Mouse (Mus musculus) lung, postnatal 0 days (tissue): Measurements from ENCODE around the gene Wscd2. TPM values are rescaled to one million over a fixed set of nuclear protein-coding genes. Genes with fewer than 3 reads are reported as not detected.

Experiments
- ATAC-seq: fragments of 200-750 bp; cut with Nextera tagmentation; 2 replicates; pipeline ENCODE4 v1.8.0; 2017; ENCODE audit warnings: moderate library complexity
- DNase-seq: peaks from one replicate; pipeline ENCODE4 v3.0.0-alpha.2; 2016; ENCODE audit warnings: low spot score
- H3K27ac ChIP-seq: fragments of 300-500 bp; sonication (generic); 2 replicates; pipeline ENCODE4 v1.5.1; 2014; ENCODE audit warnings: antibody characterized with exemption, mild to moderate bottlenecking, low read length, mixed read lengths
- H3K27me3 ChIP-seq: fragments of 300-500 bp; sonication (generic); replicated peaks from 2 replicates; pipeline ENCODE4 v1.6.1; 2014; ENCODE audit warnings: low read length, mixed read lengths; ENCODE audit not compliant: insufficient read depth
- H3K36me3 ChIP-seq: fragments of 300-500 bp; sonication (generic); 2 replicates; pipeline ENCODE4 v1.6.1; 2014; ENCODE audit warnings: low read length, mixed read lengths; ENCODE audit not compliant: insufficient read depth
- H3K4me1 ChIP-seq: fragments of 300-500 bp; sonication (generic); 2 replicates; pipeline ENCODE4 v1.6.1; 2014; ENCODE audit warnings: antibody characterized with exemption, low read depth, low read length, mixed read lengths; ENCODE audit not compliant: insufficient read depth
- H3K4me2 ChIP-seq: fragments of 300-500 bp; sonication (generic); replicated peaks from 2 replicates; pipeline ENCODE4 v1.6.1; 2014; ENCODE audit warnings: low read depth, mild to moderate bottlenecking, low read length, moderate library complexity, mixed read lengths
- H3K4me3 ChIP-seq: fragments of 300-500 bp; sonication (generic); 2 replicates; pipeline ENCODE4 v1.5.1; 2014; ENCODE audit warnings: low read depth, low read length
- H3K9ac ChIP-seq: fragments of 300-500 bp; sonication (generic); replicated peaks from 2 replicates; pipeline ENCODE4 v1.6.1; 2014; ENCODE audit warnings: low read depth, mild to moderate bottlenecking
- H3K9me3 ChIP-seq: fragments of 300-500 bp; sonication (generic); 2 replicates; pipeline ENCODE4 v1.6.1; 2016; ENCODE audit warnings: low read length, mixed read lengths
- CTCF ChIP-seq: IDR thresholded peaks from 2 replicates; pipeline ENCODE4 v1.5.1; 2016; ENCODE audit warnings: antibody characterized with exemption, mild to moderate bottlenecking
- EP300 ChIP-seq: IDR thresholded peaks from 2 replicates; pipeline ENCODE4 v1.6.1; 2016; ENCODE audit warnings: antibody characterized with exemption, mild to moderate bottlenecking, control low read depth
- WGBS: fragments of 180-500 bp; shearing (Covaris S2); extraction: QIAGEN DNeasy Blood & Tissue Kit; methylation state at CpG from one replicate; pipeline ENCODE4 v1.1.7; 2014; 5-methylcytosine and 5-hydroxymethylcytosine counted together
- polyA plus RNA-seq: library from polyadenylated mRNA; unstranded; fragments of >200 nt; fragmentation: Nextera tagmentation; extraction: Ambion mirVana; gene quantifications from 2 replicates; pipeline ENCODE4 v1.2.1, GENCODE M21; 2015

The Wscd2 gene
- polyA plus RNA-seq, 1 experiment from 2014 or later = 2.7 TPM

DNA sequence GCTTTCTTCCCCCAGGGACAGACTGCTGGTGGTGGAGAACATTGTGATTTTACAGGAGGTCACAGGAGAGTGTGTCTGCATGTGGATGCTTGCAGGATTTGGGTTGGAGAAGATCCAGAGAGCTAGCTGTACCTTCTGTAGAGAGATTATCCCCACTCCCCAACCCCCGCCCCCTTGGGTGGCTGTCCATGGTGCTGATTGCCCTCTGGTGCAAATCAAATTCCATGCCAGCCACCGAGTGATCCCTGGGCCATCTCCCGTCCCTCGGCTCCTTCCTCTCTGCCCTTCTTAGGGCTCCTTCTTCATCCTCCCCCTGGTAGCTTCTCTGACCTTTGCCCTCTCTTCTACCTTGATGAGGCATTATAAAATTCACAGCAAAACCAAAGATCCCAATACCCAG lies 74.3 kb downstream of the Wscd2 start:
- H3K9me3 ChIP-seq = no peaks in the 10 kb centered on the region
- no peaks in the 10 kb centered on the region for H3K4me1 ChIP-seq
- DNase-seq = no peak
- H3K9ac ChIP-seq = no peak overlapping the region
- TF ChIP-seq CTCF = no peak
- no peak for TF ChIP-seq EP300
- 27% methylated on average over 4 of the region's 4 CpGs for WGBS
- ATAC-seq = no peak
- no peak overlapping the region for H3K4me3 ChIP-seq
- no peaks in the 10 kb centered on the region for H3K27me3 ChIP-seq
- H3K27ac ChIP-seq = no peak overlapping the region
- H3K36me3 ChIP-seq = no peaks in the 10 kb centered on the region
- no peak overlapping the region for H3K4me2 ChIP-seq

DNA sequence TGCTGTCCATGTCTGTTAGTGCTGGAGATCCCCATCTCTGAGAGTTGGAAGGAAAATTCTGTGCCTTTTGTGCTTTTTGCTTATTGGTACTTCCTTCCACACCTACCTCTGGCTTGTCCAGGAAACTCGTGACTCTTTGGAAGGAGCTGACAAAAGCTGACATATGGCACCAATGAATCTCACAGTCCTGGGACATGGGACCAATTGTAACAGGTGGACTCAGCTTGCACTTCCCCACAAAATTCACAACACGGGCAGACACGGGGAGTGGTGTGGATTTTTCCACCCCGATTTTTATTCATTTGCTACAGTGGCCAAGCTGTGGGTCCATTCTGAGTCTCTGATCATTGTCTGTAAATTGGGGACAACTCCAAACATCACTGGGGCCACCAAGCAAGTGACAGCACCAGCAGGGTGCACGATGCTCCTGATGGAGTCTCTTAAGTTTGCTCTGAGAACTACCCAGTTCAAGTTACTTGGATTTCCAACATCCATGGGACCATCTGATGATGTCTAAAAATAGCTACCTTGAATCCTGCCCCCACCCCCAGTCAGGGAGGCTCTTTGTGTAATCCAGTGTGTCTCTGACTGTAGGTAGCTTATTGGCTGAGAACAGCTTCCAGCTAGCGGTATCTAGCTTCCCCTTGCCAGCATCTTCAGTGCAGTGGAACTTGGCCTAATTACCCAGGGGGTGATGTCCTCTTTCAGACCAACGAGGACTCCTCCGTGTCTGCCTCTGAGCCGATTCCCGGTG lies 75.1 kb downstream of the Wscd2 start:
- 76% methylated on average over 10 of the region's 10 CpGs for WGBS
- Histone ChIP-seq H3K27ac (no peak overlapping the region), H3K4me2 (no peak overlapping the region), H3K9me3 (no peaks in the 10 kb centered on the region), H3K9ac (no peak overlapping the region), H3K36me3 (no peaks in the 10 kb centered on the region), H3K4me3 (no peak overlapping the region), H3K27me3 (no peaks in the 10 kb centered on the region), H3K4me1 (no peaks in the 10 kb centered on the region)
- no peak for ATAC-seq
- TF ChIP-seq CTCF (no peak), EP300 (no peak)
- DNase-seq = no peak

DNA sequence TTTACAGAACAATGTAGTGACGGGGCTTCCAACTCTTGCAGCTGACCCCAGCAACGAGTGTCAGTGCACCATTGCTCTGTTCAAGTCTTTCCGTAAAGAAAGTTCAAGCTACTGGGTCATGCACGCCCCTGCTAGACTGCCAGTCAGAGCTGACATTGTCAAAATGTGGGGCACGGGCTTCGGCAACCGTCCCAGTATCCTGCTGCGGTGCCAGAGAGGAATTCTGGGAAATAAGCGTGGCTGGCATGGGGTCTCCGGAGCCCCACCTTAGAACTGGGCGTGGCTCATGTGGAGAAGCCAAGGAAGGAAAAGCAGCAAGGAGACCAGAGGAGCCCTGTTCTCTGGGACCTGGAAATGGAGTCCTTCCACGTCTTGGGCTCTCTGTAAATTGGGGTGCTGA lies 75.7 kb downstream of the Wscd2 start:
- no peak for ATAC-seq

DNA sequence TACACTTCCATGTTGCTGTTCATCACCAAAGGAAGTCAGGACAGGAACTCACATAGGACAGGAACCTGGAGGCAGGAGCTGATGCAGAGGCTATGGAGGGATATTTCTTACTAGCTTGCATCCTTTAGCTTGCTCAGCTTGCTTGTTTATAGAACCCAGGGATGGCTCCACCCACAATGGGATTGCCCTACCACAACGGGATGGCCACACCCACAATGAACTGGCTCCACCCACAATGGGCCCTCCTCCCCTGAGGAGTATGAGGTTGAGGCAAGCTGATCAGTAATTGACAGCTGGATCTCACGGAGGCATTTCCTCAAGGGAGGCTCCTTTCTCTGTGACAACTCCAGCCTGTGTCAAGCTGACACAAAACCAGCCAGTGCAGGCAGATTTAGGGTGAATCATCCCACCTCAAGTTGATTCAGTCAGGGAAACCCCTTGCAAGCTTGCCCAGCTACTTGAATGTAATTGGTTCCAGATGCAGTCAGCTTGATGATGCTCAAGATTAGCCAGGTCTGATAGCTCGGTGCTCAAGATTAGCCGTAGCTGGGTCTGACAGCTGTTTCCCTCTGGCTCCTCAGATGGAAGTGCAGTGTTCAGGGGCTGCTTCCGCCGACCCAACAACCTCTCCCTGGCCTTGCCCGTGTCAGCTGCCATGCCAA lies 80.1 kb downstream of the Wscd2 start:
- Histone ChIP-seq H3K9ac (no peak overlapping the region), H3K4me3 (no peak overlapping the region), H3K27ac (no peak overlapping the region), H3K27me3 (no peaks in the 10 kb centered on the region), H3K36me3 (no peaks in the 10 kb centered on the region), H3K9me3 (no peaks in the 10 kb centered on the region), H3K4me2 (no peak overlapping the region), H3K4me1 (no peaks in the 10 kb centered on the region)
- DNase-seq (no peak), ATAC-seq (no peak)
- WGBS = 42% methylated on average over 7 of the region's 7 CpGs
- TF ChIP-seq EP300 = no peak
- no peak for TF ChIP-seq CTCF

More for the DNA sequence above, 75.7 kb downstream of the Wscd2 start:
- DNase-seq = no peak
- no peaks in the 10 kb centered on the region for H3K27me3 ChIP-seq
- no peaks in the 10 kb centered on the region for H3K4me1 ChIP-seq
- no peak overlapping the region for H3K27ac ChIP-seq
- H3K9ac ChIP-seq = no peak overlapping the region
- no peaks in the 10 kb centered on the region for H3K9me3 ChIP-seq
- no peak overlapping the region for H3K4me2 ChIP-seq
- TF ChIP-seq EP300 (no peak), CTCF (no peak)
- 69% methylated on average over 12 of the region's 12 CpGs for WGBS
- H3K4me3 ChIP-seq = no peak overlapping the region
- H3K36me3 ChIP-seq = no peaks in the 10 kb centered on the region

DNA sequence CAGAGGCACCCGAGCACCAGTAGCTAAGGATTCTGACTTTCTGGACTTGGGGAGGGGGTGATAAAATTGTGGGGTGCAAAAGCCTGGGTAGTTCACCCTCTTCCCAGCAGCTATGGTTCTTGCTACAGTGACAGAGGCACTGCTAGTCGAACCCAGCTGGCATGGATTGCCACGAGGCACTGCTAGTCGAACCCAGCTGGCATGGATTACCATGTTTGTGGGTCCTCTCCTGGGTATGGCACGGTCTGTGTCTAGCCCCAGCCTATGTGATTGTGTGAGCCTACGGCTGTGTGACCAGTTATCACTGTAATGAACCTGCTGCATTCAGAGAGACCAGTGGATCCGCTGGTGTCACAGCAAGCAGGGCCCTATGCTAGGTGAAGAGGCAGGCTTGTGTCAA lies 87.4 kb downstream of the Wscd2 start:
- no peak overlapping the region for H3K9ac ChIP-seq
- ATAC-seq (no peak), DNase-seq (no peak)
- H3K4me2 ChIP-seq = no peak overlapping the region
- no peak overlapping the region for H3K4me3 ChIP-seq
- no peaks in the 10 kb centered on the region for H3K9me3 ChIP-seq
- H3K27ac ChIP-seq = no peak overlapping the region
- H3K27me3 ChIP-seq = no peaks in the 10 kb centered on the region
- WGBS = 73% methylated on average over 7 of the region's 7 CpGs
- no peaks in the 10 kb centered on the region for H3K36me3 ChIP-seq
- H3K4me1 ChIP-seq = no peaks in the 10 kb centered on the region
- no peak for TF ChIP-seq EP300
- no peak for TF ChIP-seq CTCF

DNA sequence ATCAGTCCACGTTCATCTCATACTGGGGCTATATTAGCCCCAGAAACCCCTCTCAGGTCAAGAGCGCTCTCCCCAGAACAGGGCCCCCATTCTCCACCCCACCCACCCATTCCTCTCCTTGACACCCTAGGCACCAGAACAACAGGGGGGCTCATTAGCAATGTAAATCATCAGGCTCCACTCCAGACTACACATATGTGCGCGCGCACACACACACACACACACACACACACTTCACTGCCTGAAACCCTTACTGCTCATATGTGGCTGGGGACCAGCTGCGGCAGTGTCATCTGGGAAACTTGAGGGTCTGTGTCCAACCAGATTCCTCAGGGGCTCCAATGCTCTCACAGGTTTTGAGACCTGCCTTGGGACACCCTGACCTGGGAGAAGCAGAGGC lies 88.3 kb downstream of the Wscd2 start:
- 91% methylated on average over 6 of the region's 6 CpGs for WGBS
- no peak for TF ChIP-seq CTCF
- no peak for TF ChIP-seq EP300
- no peak for ATAC-seq

More for the DNA sequence above, 88.3 kb downstream of the Wscd2 start:
- no peaks in the 10 kb centered on the region for H3K36me3 ChIP-seq
- H3K4me3 ChIP-seq = no peak overlapping the region
- H3K9me3 ChIP-seq = no peaks in the 10 kb centered on the region
- DNase-seq = no peak
- H3K4me2 ChIP-seq = no peak overlapping the region
- H3K27me3 ChIP-seq = no peaks in the 10 kb centered on the region
- no peak overlapping the region for H3K9ac ChIP-seq
- no peak overlapping the region for H3K27ac ChIP-seq
- H3K4me1 ChIP-seq = no peaks in the 10 kb centered on the region
